Mouse (Mus musculus): ENCODE results near the gene Ccdc130.

- TF ChIP-seq POLR2A (IDR thresholded peaks at IDR 0.05; ENCODE audit: low read depth, low read length) (no peak; the same call in 1 of the 2 replicates), CTCF (IDR thresholded peaks at IDR 0.05; ENCODE audit: borderline replicate concordance, insufficient read depth, low read length) (no peak)
Observed at GRCm38 (mm10) chr8:84256458-84256821, 13.7 kb downstream of the Ccdc130 start.

Data from embryonic fibroblast, embryonic 13.5 days (primary cell).